Comparison of ENCODE assay signal across 8 mouse cellular contexts in the genomic region with DNA sequence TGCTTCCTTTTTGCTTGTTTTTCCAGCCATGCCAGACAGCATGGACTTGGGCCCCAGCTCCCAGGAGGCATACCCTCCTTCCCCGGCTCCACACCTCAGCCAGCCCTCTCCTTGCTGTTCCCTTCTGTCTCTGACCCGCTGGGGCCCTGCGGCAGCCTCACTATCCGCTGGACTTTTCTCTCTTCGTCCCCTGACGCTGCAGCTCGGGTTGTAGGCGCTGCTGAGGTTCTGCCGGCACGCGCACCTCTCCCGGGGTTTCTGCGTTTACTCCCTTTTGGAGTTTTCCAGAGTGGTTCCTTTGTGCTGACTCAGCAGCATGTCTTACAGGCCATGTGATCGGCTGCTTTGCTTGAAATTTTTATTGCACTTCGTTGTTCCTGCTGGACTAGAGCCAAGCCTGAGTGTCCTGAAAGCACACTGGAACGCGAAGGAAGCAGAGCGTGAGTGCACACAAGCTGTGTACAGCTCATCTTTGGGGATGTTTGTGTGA. TPM values are rescaled to one million over a fixed set of nuclear protein-coding genes. Genes with fewer than 3 reads are reported as not detected.
DNase-seq lines count a peak whose midpoint lies in the region; ATAC-seq lines count a peak whose summit lies in the region.

No protein-coding gene starts in this region.

- peak overlapping the region; percentile 22 for H3K9ac ChIP-seq in hindbrain, embryonic 14.5 days

- peak overlapping the region; percentile 48 for H3K4me2 ChIP-seq in hindbrain, embryonic 14.5 days (replicated peaks)

- 12% methylated on average over 18 of the region's 18 CpGs for WGBS in hindbrain, embryonic 14.5 days

- H3K4me1 ChIP-seq in hindbrain, embryonic 14.5 days (replicated peaks; ENCODE audit: control insufficient read depth, insufficient read depth, low read length): no peaks in the 10 kb centered on the region

- H3K27me3 ChIP-seq in hindbrain, embryonic 14.5 days (ENCODE audit: control insufficient read depth, insufficient read depth, low read length): no peaks in the 10 kb centered on the region

- H3K36me3 ChIP-seq in hindbrain, embryonic 14.5 days (replicated peaks; ENCODE audit: control insufficient read depth, insufficient read depth): no peaks in the 10 kb centered on the region

- peak; percentile 21; the same call in 1 of the 2 replicates for ATAC-seq in hindbrain, embryonic 14.5 days (ENCODE audit: low FRiP score)
- no peak for ATAC-seq in erythroid progenitor cell, adult 5-6 weeks (replicated peaks; ENCODE audit: low FRiP score, poor library complexity, severe bottlenecking)

- no peak overlapping the region for H3K27ac ChIP-seq in hindbrain, embryonic 14.5 days

- no peaks in the 10 kb centered on the region for H3K9me3 ChIP-seq in hindbrain, embryonic 14.5 days (ENCODE audit: control insufficient read depth, low read length)

- DNase-seq in NIH3T3 (ENCODE audit: low read depth): peak; percentile 96
- peak; percentile 57 to 67 for DNase-seq in cerebellum, postnatal 14 days
- peak; percentile 78 for DNase-seq in gastrocnemius, adult 18-20 months (ENCODE audit: low spot score)
- DNase-seq in hindbrain, embryonic 14.5 days (ENCODE audit: low spot score): peak; percentile 64
- DNase-seq in layer of hippocampus, postnatal 36 days: peak; percentile 59 to 61
- peak; percentile 89 for DNase-seq in lung, postnatal 10 days
- DNase-seq in right cerebral cortex, adult 2 months (ENCODE audit: low spot score in 2 of 2): peak; percentile 60 to 61

- no peak overlapping the region for H3K4me3 ChIP-seq in hindbrain, embryonic 14.5 days (replicated peaks; ENCODE audit: low read length)

RNA-seq across cellular contexts. Expression of gene Snx9, which starts 8.3 kb away (rescaled TPM):
- 10 to 100 TPM; 24.6 to 28.9 TPM for total RNA-seq in gastrocnemius, adult 18-20 months (2021)
- 9.4 and 10.8 TPM in 2 replicates for polyA plus RNA-seq in hindbrain, embryonic 14.5 days (2014; fragmentation: Nextera tagmentation; extraction: Ambion mirVana)
- 10 to 100 TPM; 13.8 to 14.7 TPM for total RNA-seq in layer of hippocampus, postnatal 36 days (2021)
- total RNA-seq in erythroid progenitor cell, adult 5-6 weeks (2015; ENCODE audit: low replicate concordance): 11.3 and 18.7 TPM in 2 replicates
- 4.4 and 5.9 TPM in 2 replicates for total RNA-seq in erythroid progenitor cell, adult 5-6 weeks (2017; ENCODE audit: low replicate concordance)
